Mouse (Mus musculus): Measurements from ENCODE around the gene Ifnar2. TPM values are rescaled to one million over a fixed set of nuclear protein-coding genes. Genes with fewer than 3 reads are reported as not detected.

Ifnar2 gene
- total RNA-seq (2023), result 10 to 100 TPM; 55.8 to 66.2 TPM

GRCm38 (mm10) chr16:91372577-91373472 lies at the start of gene Ifnar2:
Gene Ifnar2 (plus strand): TSS chr16:91372783.

GRCm38 (mm10) chr16:91391421-91391820 lies 18.8 kb downstream of the Ifnar2 start, which contains the start of gene Gm21970:
Gene Gm21970 (plus strand): TSS chr16:91391721.

GRCm38 (mm10) chr16:91405640-91406584 lies 33.3 kb downstream of the Ifnar2 start, which contains the start of gene Il10rb:
Gene Il10rb (plus strand): TSS chr16:91406164.

Other genes starting within 250 kb of the Ifnar2 start
- gene Olig2, start 147.3 kb upstream of the Ifnar2 start, total RNA-seq (2023), result not detected
- not detected for gene Olig1, start 103.0 kb upstream of the Ifnar2 start, total RNA-seq (2023)
- not detected for gene Gm21970, start 18.9 kb downstream of the Ifnar2 start, total RNA-seq (2023)
- 100 to 1,000 TPM; 110 to 129 TPM for gene Il10rb, start 33.4 kb downstream of the Ifnar2 start, total RNA-seq (2023)
- gene Ifnar1, start 112.5 kb downstream of the Ifnar2 start, total RNA-seq (2023), result 100 to 1,000 TPM; 160 to 174 TPM
- gene Ifngr2, start 174.3 kb downstream of the Ifnar2 start, total RNA-seq (2023), result 10 to 100 TPM; 53.4 to 66.9 TPM
- gene Tmem50b, start 225.0 kb downstream of the Ifnar2 start, total RNA-seq (2023), result 10 to 100 TPM; 45.7 to 46.3 TPM
- gene Dnajc28, start 246.2 kb downstream of the Ifnar2 start, total RNA-seq (2023), result 1 to 10 TPM; 1.3 to 1.7 TPM